Mouse (Mus musculus) retina, postnatal 1 day (tissue): Measurements from ENCODE around the gene Zkscan6.
A peak's percentile ranks its signal among the peaks of the same experiment; 100 is the strongest.

Experiments
- DNase-seq: peaks from one replicate; pipeline ENCODE4 v3.0.0-alpha.2; 2012

Zkscan6 gene

DNA sequence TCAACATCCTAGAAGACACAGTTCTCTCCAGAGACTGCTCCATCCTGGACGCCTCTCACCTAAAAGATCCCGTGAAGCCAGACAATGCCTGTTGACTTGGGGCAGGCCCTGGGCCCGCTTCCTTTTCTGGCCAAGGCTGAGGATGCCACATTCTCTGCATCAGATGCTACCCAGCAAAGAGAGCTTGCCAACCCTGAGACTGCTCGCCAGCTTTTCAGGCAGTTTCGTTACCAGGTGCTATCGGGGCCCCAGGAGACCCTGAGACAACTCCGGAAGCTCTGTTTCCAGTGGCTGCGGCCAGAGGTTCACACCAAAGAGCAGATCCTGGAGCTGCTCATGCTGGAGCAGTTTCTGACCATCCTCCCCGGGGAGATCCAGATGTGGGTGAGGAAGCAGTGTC, 7.4 kb downstream of the Zkscan6 start:
- DNase-seq, result no peak

DNA sequence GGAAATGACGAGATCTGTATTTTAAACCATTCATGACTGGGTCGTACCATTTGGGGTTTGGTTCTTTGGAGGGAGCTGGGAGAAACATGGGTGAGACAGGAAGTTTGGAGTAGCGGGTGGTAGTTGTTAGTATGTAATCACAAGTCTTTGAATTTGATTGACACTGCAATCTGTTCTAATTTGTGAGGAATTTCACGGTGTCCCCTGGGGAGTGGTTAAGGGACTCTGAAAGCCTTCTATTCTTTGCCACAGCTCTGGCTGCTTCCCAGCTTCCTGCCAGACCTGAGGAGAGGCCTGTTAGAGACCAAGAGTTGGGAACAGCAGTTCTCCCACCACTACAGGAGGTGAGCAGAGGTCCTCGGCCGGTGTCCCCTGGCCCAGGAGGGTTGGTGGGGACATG, 9.3 kb downstream of the Zkscan6 start:
- no peak for DNase-seq

DNA sequence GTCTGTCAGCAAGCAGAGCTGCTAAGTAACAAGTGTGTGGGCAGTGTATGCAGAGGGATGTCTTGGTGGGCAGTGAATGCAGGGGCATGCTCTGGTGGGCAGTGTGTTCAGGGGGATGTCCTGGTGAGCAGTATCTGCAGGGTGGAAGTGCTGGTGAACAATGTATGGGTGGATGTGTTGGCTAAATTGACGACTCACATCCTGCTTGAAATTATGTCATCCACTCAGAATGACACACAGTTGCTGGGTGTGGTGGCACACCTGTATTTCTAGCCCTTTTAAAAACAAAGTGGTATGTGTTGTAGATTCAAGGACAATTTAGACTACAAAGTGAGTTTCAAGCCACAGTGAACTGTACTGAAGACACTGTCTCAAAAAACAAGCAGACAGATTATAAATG, 11.2 kb downstream of the Zkscan6 start:
- DNase-seq, result no peak

DNA sequence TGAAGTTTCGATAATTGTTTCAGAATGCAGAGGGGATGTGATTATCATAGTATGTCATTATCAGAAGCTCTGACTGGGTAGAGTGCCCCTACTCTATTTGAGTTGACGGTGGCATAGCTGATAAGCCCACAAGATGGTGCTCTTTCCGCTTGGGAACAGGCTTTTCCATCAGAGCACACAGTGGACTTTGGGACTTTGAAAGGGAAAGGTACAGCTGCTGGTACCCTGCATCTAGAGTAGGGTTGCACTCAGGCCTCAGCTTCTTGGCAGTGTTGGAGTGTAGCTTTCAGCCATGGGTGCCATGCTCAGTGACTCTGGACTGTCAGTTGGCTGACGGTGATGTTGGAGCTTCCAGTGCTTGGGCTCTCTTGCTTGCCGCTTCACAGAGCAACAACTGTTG, 13.3 kb downstream of the Zkscan6 start:
- DNase-seq, result peak; percentile 43

DNA sequence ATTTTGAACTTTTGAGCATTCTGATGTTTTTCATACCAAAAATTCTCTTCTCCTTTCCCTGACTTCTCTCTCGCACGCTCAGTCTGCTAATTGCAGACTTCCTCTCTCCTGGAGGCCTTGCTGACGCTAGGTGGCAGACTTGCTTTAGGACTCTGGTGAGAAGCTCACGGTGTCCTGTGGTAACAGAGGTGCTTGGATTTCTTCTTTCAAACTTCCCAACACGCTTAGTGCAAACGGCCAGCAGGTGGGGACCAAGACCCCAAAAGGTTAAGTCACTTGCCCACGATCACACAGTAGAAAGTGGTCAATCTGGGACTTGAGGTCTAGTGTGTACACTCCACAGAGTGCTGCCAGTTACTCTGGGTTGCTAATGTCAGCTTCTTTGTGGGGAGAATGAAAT, 13.9 kb downstream of the Zkscan6 start:
- DNase-seq, result peak; percentile 84

DNA sequence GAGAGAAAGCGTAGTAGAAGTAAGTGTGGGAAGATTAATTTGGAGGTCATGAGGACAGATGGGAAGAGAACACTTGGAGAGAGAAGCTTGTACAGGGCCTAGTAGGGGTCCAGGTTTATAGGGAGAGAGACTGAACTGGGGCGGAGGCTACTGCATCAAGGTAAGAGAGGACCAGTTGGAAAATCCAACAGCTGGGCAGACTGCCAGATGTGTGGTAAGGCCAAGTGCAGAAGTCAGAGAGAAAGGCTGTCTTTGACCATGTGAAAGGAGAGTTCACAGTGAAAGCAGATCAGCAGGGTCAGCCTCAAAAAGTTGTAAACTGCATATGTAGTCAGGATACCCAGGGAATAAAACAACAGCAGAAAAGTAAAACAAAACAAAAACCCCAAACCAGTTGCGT, 17.6 kb downstream of the Zkscan6 start:
- DNase-seq, result no peak

DNA sequence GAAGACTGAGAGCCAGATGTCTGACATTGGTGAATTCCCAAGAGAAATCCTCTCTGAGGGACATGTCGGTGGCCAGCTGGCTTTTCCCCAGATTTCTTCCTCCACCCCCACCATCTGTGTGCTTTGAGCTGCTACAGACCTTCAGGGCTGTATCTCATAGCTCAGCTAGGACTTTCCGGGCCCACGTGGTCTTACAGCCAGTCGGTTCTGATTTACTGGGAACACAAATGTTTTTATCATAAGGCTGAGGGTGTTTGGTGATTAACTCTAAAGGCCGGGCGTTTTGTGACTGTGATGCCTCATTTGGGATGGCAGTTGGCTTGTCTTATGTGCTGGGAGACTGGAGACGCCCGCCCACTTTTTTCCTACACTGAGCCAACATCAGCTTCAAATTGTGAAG, 32.0 kb downstream of the Zkscan6 start:
- DNase-seq, result peak; percentile 57

DNA sequence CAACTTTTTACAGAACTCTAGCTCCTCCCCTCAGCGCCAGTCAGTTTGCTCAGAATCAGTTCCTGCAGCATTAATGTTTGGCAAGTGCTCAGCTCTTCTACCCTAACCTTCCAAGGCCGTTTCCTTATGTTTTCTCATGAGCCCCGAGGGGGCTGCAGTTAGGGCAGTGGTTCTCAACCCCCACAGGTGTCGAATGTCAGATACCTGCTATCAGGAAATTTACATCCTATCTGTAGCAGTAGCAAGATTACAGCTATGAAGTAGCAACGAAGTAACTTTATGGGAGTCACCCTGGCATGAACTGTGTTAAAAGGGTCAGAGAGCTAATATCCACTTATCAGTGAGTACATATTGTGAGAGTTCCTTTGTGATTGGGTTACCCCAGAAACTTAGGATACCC, 39.5 kb downstream of the Zkscan6 start:
- DNase-seq, result no peak

DNA sequence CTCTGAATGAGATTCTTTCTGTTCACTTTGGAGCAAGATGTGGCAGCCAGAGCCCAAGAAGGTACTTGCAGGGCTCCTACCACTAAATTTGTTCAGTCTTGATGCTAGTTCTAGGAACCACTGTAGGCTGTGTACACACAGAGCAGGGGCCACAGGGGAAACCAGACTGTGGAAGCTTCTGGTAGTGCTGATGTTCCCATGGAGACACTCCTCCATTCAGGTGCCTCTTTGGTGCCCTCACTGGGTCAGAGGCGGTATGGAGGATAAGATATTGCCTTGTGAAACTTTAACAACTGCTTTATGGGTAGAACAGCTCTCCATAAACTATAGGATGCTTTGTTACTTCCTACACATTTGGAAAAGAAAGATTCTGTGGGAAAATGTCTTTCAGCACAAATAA, 45.1 kb downstream of the Zkscan6 start:
- peak; percentile 38 for DNase-seq

DNA sequence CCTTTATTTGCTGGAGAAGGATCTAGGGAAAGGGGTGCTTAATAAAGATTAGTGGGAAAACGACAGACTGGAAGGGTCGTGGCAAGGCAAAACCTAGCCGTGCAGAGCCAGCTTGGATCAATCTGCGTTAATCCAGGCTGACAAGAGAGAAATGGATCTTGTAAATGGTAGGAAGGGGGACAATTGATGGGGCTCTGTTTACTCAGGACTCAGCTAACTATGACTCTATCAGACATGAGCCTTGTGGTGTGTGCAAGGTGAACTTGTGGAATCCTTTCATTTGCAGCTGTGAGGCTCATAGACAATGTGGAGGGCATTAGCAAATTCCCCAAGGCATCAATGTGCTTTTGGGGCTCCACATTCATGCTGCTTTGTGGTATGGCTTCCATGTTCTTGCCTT, 54.5 kb downstream of the Zkscan6 start:
- peak; percentile 47 for DNase-seq

DNA sequence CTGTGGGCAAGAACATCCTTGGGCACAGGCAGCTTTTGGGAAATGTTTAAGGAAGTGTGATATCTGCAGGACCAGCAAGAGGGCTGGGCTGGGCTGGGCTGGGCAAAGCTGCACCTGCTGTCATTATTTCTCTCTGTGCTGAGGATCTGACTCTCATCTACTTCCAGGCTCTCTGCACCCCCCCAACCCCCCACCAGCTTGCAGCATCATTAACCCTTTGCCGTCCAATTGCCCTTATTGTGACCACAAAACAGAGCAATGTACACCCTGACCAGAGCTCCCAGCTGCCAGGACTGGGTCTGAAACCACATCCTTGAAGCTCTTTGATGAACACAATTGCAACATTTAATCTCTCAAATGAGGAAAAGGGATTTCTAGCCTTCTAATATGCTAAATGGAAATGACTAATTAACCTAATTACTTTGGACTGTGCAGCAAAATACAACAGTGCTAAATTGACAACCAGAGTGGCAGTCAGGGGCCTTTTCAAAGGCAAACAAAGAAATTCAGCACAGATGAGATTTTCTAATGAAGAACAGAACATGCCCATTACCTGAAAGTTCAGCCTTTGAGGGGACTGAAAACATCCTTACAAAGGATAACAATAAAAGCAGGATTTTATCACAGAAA, 70.3 kb downstream of the Zkscan6 start:
- peak; percentile 79 for DNase-seq
